Mouse (Mus musculus) natural killer cell, adult 2 months (primary cell): Measurements from ENCODE around the gene Srbd1.

Experiments used
- DNase-seq, 2 experiments: peaks; one replicate each; pipeline ENCODE4 v3.0.0; 2022; ENCODE audit warnings: low spot score in 2 of 2

Gene Srbd1

DNA sequence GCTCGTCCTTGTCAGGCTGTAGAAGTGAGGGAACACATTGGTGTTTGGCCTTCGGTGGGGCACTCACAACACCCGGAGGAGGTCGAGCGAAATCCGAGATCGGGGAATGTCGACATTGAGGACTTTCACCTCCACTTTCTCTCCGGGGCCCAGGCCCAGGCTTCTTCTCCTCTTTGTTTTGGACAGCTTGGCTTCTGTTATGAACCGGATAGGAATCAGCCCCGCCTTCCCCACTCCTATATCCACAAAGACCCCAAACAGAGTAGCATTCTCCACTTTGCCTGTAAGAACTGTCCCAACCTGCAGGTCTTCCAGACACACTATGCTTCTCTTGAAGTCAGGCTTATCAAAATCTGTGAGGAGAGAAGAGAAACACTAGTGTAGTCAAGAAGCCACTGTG is 159.8 kb downstream of the Srbd1 start:
- DNase-seq: no peak

DNA sequence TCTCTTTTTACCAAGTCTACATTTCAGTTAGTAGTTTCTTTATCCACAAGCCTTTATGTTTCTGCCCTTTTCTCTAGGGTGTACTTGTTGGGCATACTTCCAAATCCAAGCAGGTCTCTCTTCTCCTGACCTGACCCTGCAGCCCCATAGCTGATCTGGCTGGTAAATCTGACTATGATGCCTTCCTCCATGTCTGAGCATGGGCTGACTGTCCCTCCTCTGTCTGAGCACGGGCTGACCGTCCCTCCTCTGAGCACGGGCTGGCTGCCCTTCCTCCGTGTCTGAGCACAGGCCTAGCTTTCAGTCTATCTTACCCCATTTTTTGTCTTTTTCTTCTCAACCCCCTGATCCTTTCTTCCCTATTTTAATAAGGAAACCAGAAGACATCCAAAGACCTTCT is 162.7 kb downstream of the Srbd1 start:
- DNase-seq: no peak

DNA sequence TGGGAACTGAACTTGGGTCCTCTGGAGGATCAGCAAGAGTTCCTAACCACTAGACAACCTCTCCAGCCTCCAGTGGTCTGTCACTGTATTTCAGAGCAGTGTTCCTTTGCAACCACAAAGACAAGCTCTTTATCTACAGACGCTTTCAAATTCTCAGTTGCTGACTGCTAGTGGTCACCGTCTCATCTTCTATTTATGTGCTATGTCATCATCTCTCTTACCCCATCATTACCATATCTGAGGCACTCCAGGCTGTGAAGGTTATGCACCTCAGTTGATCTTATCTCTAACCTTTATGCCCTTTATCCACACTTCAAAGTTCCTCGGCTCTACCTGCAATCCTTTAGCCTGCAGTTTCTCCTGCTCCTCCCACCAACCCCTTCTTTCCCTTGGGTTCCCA is 163.1 kb downstream of the Srbd1 start:
- DNase-seq: no peak

DNA sequence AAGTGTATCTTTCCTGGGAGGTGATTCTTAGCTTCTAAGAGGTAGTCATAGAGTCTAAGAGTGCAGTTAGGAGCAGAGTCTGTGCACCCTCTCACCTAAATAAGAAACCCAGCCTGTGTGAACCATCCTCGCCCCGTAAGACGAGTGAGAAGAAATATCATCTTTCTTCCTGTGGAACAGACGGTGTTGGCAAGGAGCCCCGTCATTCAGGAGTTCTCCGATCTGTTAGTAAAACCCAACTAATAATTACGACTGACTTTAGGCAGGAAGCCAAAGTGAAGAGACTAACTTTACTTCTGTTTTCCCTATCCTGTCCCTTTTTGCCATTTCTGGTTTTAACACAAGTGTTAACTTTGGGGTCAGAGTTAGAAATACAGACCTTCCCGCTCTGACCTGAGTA is 166.1 kb downstream of the Srbd1 start:
- no peak for DNase-seq

DNA sequence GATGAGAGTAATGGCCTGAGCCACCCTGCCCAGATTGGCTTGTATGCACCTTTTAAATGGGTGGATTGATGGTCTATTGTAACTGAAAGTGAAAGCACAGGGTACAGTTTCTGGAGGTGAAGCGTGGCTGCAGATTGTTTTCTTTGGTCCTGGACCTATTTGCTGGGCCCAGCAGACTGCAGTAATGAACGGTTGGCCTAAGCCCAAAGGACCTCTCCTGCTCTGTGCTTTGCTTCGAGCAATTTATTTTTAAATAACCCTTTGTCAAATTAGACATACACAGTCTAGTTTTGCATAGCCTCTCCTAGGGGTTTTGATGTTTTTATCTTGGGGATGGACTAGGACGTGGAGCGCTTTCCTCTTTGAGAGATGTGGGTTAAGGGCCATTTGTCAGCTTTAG is 169.9 kb downstream of the Srbd1 start:
- peak in 1 of 2 experiments; percentile 1 for DNase-seq

DNA sequence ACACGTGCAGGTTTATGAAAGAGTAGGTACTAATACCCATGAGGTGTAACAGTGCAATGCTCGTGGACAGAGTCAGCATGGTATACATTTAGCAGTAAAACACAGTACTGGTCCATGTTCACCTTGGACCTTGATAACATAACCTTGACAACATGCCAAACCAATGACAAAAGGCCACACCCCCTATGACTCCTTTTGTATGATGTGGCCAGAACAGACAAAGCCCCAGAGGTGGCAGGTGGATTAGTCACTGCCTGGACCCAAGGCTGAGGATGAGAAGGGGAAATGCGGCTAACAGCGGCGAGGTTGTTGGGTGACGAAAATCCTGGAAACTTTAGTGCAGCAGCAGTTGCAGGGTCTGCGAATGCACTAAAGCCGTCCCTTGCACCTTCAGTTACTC is 170.4 kb downstream of the Srbd1 start:
- DNase-seq: no peak

DNA sequence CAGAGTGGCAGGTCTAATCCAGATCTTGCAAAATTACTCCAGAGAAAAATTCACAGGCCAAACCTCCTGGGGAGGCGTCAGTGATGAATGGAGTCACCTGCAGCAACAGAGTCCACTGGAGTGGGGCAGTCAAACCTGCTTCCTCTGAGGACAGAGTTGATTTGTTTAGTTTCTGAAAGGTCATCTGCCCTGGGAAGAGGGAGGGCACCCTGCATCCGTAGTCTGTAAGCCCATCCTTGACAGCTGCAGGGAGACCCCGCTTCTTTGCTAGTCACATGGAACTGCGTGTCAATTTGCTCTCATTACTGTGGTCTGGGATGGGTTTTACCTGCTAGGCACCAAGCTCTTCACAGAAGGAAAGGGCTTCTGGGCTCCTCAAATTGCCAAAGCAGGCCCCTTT is 173.9 kb downstream of the Srbd1 start:
- DNase-seq: no peak

DNA sequence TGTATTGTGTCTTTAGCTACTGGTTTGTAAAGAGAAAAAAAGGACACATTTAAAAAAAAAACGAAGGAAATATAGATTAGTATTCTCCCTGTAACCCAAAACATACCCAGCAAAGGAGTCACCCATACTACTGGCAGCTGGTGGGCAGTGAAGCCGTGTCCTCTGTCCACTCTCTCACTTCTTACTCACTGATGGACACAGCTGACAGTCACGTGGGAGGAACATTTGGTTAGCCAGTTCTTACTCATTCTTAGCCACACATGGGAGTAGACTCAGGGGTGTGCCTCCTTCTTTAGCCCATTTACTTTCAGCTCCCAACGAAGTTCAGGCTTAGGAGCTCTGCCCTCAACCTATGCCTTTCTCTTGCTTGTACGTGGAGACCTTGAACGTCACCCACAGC is 183.3 kb downstream of the Srbd1 start:
- no peak for DNase-seq

DNA sequence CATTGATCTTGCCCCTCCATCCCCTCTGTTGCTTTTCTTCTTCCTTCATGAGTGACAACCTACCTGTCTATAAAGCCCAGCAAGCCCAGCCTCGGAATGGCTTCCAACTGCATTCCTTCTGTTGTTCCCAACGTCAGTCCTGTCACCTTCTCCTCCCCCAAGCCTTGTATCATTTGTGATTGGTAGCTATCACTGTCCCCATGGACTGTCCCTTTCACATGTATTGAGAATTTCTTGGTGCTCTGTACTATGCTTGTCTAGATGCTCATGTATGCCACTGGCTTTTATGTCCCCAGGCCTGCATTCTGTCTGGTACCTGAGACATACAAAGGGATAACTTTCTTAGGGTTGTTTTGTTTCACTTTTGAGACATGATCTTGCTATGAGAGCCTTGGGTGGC is 193.2 kb downstream of the Srbd1 start:
- no peak for DNase-seq

DNA sequence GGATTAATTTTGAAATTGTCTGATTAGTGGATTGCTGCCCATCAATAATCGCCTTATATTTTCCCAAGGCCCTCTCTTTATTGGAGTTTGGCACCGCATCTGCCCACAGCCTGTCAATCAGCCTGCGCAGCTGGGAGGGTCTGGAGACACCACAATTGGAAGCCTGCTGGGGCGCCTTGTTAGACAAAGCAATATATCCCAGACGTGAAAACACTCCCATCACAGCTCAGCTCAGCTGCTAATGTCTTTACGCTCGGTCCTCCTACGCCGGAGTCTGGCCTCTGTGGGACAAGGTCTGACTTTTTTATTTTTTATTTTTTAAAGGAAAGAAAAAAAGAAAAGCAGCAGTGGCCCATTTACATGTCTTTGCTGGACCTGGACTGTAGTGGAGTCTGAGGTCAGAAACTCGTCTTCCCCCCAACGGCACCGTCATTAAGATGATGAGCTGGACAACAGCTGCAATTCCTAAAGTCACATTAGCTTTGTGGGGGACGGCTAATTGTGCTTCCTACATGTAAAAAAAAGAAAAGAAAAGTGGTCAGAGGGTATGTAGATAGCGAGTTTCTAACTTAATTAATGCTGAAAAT is 195.0 kb downstream of the Srbd1 start:
- no peak for DNase-seq

DNA sequence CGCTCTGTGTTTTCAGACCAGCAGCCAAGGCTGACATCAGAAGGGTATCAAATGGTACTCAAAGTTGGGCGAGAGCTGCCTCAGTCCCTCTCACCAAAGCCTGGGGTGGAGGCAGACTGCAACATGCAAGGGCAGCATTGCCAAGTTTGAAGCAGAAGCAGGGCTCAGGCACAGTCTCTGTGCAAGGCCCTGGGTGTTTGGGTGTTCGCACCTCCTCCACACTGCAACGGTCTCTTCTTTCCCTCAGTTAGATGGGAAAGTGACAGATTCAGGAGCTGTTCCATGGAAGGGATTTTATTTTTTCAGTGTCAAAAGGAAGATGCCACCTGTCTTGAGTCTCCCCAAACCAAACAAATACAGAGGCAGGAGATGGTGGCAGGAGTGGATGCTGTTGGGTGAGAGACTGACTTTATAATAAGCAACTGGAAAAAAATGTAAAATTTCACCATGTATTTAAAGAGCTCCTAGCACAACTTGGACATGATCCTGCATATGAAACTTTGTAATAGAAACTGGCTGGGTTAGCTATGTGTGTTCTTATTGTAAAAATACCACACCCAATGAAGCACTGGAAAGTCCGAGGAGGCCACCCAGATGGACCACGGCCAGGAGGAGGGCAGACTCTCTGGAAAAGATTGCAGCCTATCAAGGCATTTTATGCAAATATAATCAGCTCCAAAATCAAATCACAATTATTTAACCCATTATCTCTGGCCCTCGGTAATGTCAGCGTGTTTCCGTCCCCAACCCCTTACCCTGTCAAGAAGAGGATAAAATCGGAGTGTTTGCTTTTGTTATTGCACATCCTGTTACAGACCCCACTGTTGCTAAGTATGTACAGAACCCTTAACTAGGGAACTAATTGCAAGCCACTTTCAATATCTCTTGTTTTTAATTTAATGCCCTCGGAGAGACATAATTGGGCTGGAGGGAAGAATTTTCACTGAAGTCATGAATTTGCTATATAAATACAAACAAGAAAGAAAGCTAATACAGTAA is 195.8 kb downstream of the Srbd1 start:
- DNase-seq: no peak

DNA sequence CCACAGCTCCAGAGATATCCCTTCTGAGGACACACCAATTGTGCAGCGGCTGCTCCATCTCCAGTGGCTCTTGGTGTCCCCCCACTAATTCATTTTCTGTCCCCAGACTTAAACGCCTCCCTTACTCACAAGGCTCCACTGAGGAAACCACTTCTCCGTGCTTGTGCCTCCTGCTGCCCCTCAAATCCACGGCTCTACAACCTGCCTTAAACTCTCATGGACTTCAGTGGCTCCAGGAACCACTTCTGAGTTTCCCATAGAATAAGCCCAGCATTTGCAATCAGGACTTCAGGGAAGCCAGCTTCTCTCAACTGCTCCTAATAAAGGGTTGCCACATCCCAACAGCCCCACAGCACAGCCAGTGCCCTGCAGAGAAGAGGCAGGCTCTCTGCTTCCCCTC is 200.2 kb downstream of the Srbd1 start:
- DNase-seq: no peak

DNA sequence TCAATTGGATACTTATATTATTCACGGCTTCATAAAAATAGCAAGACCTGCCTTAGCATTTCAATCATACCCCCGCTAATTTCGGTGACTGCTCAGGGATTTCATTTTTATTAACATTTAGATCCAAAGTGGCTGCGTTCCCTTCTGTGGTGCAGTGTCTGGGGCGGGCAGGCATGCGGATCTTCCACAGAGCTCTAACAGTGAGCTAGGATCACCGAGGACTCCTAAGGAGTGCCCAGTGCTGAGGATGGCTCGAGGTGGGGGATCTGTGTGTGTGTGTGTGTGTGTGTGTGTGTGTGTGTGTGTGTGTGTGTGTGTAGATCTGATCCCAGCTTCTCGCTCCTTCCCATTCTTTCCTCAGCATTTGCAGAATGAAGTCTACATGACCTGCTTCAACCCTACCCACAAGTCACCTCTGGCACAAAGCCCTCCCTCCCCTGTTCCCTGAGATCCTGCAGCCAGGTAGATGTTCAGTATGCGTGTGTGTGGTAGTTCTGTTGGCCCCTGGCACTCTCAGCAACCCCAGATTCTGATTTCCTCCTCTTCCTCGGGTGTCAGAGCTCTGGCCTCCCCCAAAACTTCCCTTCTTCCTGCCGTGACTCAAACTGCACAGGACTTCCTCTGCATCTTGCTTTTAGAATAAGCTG is 200.9 kb downstream of the Srbd1 start:
- no peak for DNase-seq

DNA sequence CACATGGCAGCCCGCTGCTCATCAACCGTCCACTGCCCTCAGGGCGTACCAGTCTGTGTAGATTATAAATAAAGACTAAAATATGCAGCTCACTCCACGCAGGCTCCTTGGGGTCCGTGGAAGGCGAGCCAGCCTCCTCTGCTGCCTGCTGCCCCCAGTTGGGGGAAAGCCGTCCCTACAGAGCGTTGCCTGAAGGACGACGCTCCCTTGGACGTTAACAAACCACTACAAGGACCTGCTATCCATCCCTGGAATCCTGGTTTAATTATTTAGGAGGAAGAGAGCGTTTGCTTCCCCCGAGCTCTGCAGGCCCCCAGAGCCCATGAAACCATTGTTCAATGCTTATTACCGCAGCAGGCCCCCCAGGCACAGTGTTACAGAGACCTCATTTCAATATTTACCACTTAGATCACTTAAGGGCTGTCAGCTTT is 201.4 kb downstream of the Srbd1 start:
- DNase-seq: no peak

DNA sequence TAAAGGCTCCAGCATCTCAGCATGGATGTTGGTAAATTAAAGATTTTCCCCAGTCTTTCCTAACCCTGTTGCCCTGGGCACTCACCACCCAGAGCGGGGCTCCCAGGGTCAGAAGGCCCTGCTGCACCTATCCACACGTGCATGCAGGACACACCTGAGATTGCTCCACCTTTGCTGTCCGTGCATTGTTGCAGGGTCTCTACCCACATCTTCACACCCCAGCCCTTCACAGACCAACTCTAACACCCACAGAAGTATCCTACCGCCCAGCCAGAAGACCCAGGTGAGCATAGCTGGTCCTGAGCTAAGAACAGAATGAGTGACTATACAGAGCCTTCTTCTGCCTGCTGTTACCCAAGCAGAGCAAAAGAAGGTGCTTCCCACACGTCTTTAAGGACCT is 201.9 kb downstream of the Srbd1 start:
- no peak for DNase-seq

DNA sequence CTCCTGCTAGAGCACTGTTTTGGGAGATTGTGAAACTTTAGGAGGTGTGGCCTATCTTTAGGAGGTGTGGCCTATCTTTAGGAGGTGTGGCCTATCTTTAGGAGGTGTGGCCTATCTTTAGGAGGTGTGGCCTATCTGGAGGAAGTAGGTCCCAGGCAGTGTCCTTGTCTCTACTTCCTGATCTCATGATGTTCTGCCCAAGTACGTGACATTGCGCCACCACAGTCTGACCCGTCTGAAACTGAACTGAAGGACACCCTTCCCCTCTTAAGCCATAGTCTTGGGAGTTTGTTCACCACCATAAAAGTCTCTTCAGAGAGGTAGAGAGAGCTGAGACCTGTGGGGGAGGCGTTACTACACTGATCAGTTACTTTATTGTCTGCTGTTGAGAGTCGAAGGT is 202.9 kb downstream of the Srbd1 start:
- no peak for DNase-seq

DNA sequence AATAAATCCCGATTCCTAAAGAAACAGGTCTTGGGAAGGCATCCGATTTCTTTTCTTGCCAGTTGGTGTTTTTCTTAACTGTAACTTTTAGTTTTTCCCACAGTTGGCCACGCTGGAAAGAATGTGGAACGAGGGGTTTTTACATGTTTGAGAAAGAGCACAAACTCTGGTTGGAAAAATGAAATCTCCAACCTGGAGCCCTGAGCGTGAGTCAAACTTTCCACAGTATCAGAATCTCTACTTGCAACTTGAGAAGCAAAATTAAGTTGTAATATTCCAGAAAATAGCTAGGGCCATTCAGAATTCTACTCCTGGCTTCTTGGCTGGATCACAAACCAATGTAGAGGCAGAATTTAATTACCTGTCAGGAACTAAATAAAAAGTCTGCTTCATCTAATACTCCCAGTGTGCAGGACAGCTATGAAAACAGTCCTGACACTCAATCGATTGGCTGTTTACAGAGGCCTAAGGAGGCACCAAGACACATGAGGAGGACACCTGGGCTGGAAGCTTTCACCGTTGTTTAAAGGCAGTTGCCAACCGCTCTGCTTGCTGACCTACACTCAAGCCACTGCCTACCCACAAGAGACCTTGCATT is 203.7 kb downstream of the Srbd1 start:
- DNase-seq: no peak

DNA sequence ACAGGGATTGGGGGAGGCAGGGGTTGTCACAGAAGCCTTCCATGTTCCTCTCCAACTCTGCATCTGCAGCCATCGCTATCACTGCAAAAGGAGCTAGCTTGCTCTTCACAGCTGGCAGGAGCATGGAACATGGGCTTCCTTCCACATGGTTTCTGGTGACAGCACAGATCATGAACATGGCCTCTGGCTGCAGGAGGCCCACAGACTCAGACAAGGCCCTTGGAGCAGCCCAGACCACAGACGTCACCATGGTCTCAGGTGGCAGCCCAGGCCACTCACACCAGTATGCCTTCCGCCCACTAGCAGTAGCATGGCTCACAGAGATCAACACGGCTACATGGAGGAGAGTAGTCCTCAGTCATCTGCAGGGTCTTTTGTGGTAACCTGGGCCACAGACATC is 207.8 kb downstream of the Srbd1 start:
- DNase-seq: no peak

DNA sequence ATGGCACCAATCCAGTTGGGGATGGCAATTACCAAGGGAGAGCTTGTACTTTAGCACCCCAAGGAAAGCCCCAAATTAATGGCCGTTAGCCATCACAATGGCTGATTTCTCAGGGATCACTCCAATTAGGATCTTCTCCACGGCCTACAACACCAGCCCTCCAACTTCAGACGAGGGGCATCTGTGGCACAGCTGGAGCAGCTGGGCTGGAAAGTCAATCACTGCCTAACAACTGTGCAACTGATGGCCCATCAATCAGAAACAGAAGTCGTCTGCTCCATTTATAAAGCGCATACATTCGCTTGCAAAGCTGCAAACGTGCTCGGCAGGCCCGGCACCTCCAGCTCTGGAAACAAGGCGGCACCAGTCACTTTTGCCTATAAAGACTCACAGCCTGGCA is 209.7 kb downstream of the Srbd1 start:
- no peak for DNase-seq
